Comparison of ENCODE assay signal across 8 mouse cellular contexts in the genomic region with DNA sequence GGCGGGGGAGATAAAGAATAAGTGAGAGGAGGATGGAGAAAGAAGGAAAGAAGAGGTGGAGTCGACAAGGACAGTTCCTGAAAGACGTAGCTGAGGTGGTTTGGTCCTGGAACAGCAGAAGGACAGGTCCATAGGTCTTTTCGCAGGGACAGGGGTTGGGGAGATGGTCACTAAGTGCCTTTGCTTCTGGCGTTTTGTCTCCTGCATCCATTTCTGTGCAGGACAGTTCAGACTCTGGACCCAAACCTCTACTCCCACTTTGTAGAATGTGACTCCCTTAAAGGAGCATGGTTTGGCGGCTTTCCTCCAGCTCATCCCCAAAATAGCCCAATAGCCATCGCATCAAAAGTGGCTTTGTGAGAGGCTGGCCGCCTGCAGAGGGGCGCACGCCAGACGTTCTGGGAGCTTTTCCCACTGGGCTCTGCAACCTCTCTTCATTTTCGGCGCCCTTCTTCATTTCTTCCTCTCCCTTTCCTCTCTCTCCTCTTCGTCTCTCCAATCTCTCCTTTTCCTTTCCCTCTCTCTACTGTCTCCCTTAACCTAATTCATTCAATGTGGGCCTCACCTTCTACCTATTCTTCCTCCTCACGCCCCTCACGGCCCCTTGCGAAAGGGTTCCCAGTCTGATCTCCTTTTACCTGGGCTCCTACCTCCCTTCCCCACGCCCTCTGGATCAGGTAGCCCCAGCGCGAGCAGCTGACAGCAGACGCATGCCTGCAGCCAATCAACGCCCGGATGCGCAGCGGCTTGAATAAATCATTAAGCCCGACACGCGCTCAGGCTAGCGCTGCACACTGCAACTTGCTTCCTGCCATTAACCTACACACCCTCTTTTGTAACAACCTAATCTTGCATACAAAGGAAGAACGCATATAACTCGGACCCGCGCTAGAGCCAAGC. TPM values are rescaled to one million over a fixed set of nuclear protein-coding genes. Genes with fewer than 3 reads are reported as not detected.
DNase-seq lines count a peak whose midpoint lies in the region; ATAC-seq and TF ChIP-seq lines count a peak whose summit lies in the region.

No protein-coding gene starts in this region.

- peaks cover 12% of the 10 kb centered on the region; the same call in 1 of the 2 replicates for H3K27me3 ChIP-seq in hindbrain, embryonic 14.5 days (ENCODE audit: control insufficient read depth, insufficient read depth, low read length)
- H3K27me3 ChIP-seq in thymus, adult 2 months (ENCODE audit: control insufficient read depth, insufficient read depth, low read length): no peaks in the 10 kb centered on the region

- intact Hi-C loops in left cerebral cortex, postnatal 4 days (cut with DNase I): no loop called here

- under 1% methylated on average over 33 of the region's 33 CpGs for WGBS in hindbrain, embryonic 14.5 days
- WGBS in olfactory bulb, adult 2 months: 3% methylated on average over 33 of the region's 33 CpGs
- 5% methylated on average over 33 of the region's 33 CpGs for WGBS in thymus, adult 2 months

- H3K4me2 ChIP-seq in hindbrain, embryonic 14.5 days (replicated peaks): peak overlapping the region; percentile 78

- H3K9ac ChIP-seq in hindbrain, embryonic 14.5 days: peak overlapping the region; percentile 59

- no peaks in the 10 kb centered on the region for H3K36me3 ChIP-seq in hindbrain, embryonic 14.5 days (replicated peaks; ENCODE audit: control insufficient read depth, insufficient read depth)
- no peaks in the 10 kb centered on the region for H3K36me3 ChIP-seq in thymus, adult 2 months (ENCODE audit: control insufficient read depth, insufficient read depth, low read length)

- peak overlapping the region; percentile 64 for H3K27ac ChIP-seq in hindbrain, embryonic 14.5 days
- no peak overlapping the region for H3K27ac ChIP-seq in olfactory bulb, adult 2 months (ENCODE audit: insufficient read depth, low read depth, low read length)
- no peak overlapping the region for H3K27ac ChIP-seq in thymus, adult 2 months (ENCODE audit: control insufficient read depth, insufficient read depth, low read length)

- H3K9me3 ChIP-seq in hindbrain, embryonic 14.5 days (ENCODE audit: control insufficient read depth, low read length): no peaks in the 10 kb centered on the region

- peak; percentile 79 for ATAC-seq in hindbrain, embryonic 14.5 days (ENCODE audit: low FRiP score)
- ATAC-seq in CD4-positive, CD25-positive, alpha-beta regulatory T cell, adult 4 months: no peak

- H3K4me3 ChIP-seq in hindbrain, embryonic 14.5 days (replicated peaks; ENCODE audit: low read length): peak overlapping the region; percentile 37
- H3K4me3 ChIP-seq in olfactory bulb, adult 2 months (ENCODE audit: insufficient read depth, low read depth, low read length): peak overlapping the region; percentile 27
- H3K4me3 ChIP-seq in thymus, adult 2 months (ENCODE audit: control insufficient read depth, insufficient read depth, low read length): no peak overlapping the region

- TF ChIP-seq CTCF in brain, embryonic 14.5 days (IDR thresholded peaks at IDR 0.05; ENCODE audit: borderline replicate concordance, extremely low read depth, insufficient read depth, insufficient read length): no peak
- no peak for TF ChIP-seq CTCF in olfactory bulb, adult 2 months (IDR thresholded peaks at IDR 0.05; ENCODE audit: insufficient read depth, low read depth, low read length)
- TF ChIP-seq CTCF in thymus, adult 2 months (IDR thresholded peaks at IDR 0.05; ENCODE audit: borderline replicate concordance, control insufficient read depth, extremely low read depth, insufficient read depth, low read length, poor library complexity): no peak

- DNase-seq in adrenal gland, postnatal 25 days: peak; percentile 6
- no peak for DNase-seq in adrenal gland, adult 8-10 months
- DNase-seq in brain, embryonic 14.5 days (ENCODE audit: low read depth): peak; percentile 93
- DNase-seq in hindbrain, embryonic 14.5 days (ENCODE audit: low spot score): peak; percentile 77
- peak; percentile 48 for DNase-seq in left cerebral cortex, postnatal 4 days
- no peak for DNase-seq in thymus, adult 2 months

- peaks cover 35% of the 10 kb centered on the region for H3K4me1 ChIP-seq in hindbrain, embryonic 14.5 days (replicated peaks; ENCODE audit: control insufficient read depth, insufficient read depth, low read length)
- peaks cover 18% of the 10 kb centered on the region for H3K4me1 ChIP-seq in olfactory bulb, adult 2 months (ENCODE audit: control insufficient read depth, insufficient read depth, low read length)
- H3K4me1 ChIP-seq in thymus, adult 2 months (replicated peaks; ENCODE audit: control insufficient read depth, insufficient read depth, low read length): no peaks in the 10 kb centered on the region

- TF ChIP-seq POLR2A in brain, embryonic 14.5 days (IDR thresholded peaks at IDR 0.05; ENCODE audit: borderline replicate concordance, extremely low read depth, insufficient read depth, insufficient read length, poor library complexity, severe bottlenecking): no peak
- no peak for TF ChIP-seq POLR2A in olfactory bulb, adult 2 months (IDR thresholded peaks at IDR 0.05; ENCODE audit: insufficient read depth, low read depth, low read length)
- no peak for TF ChIP-seq POLR2A in thymus, adult 2 months (IDR thresholded peaks at IDR 0.05; ENCODE audit: control insufficient read depth, extremely low read depth, insufficient read depth, low read length, poor library complexity)

RNA-seq across cellular contexts. Expression of a gene that starts 7.5 kb away (rescaled TPM):
- 2.0 and 2.5 TPM in 2 replicates for total RNA-seq in adrenal gland, postnatal 25 days (2021)
- 1 to 10 TPM; 1.1 to 2.8 (median 2.0) TPM for total RNA-seq in adrenal gland, adult 8-10 months (2022)
- polyA plus RNA-seq in brain, embryonic 14.5 days (2012; rRNA removed): 46.5 and 48.3 TPM in 2 replicates
- polyA plus RNA-seq in hindbrain, embryonic 14.5 days (2014; fragmentation: Nextera tagmentation; extraction: Ambion mirVana): 9.3 and 13.5 TPM in 2 replicates
- 10 to 100 TPM; 17.1 to 17.9 TPM for total RNA-seq in left cerebral cortex, postnatal 4 days (2021)
- not detected in 2 replicates for polyA plus RNA-seq in olfactory bulb, adult 2 months (2012; ENCODE audit: insufficient read depth, insufficient read length, low replicate concordance, missing spikeins)
- 25.9 and 26.4 TPM in 2 replicates for polyA plus RNA-seq in thymus, adult 2 months (2012; rRNA removed)
- polyA plus RNA-seq in CD4-positive, CD25-positive, alpha-beta regulatory T cell, adult 4 months (2017; shearing (Covaris generic)): not detected

RNA-seq across cellular contexts. Expression of a gene that starts 35.6 kb away (rescaled TPM):
- total RNA-seq in adrenal gland, postnatal 25 days (2021): 4.9 TPM in 1 of 2 replicates, not detected in the other
- under 1 TPM in 2 of 4 experiments, not detected in 2; 0.52 to 0.86 TPM for total RNA-seq in adrenal gland, adult 8-10 months (2022)
- polyA plus RNA-seq in brain, embryonic 14.5 days (2012; rRNA removed): not detected in 2 replicates
- polyA plus RNA-seq in hindbrain, embryonic 14.5 days (2014; fragmentation: Nextera tagmentation; extraction: Ambion mirVana): 0.12 and 0.29 TPM in 2 replicates
- total RNA-seq in left cerebral cortex, postnatal 4 days (2021): not detected
- not detected in 2 replicates for polyA plus RNA-seq in olfactory bulb, adult 2 months (2012; ENCODE audit: insufficient read depth, insufficient read length, low replicate concordance, missing spikeins)
- polyA plus RNA-seq in thymus, adult 2 months (2012; rRNA removed): 0.36 and 0.87 TPM in 2 replicates
- polyA plus RNA-seq in CD4-positive, CD25-positive, alpha-beta regulatory T cell, adult 4 months (2017; shearing (Covaris generic)): not detected

Comparison
In these comparisons a context has a peak if more than half of its experiments do, and no peak if none do; other contexts are left out.
1. DNase-seq: peak in adrenal gland, postnatal 25 days (single experiment), brain, embryonic 14.5 days (single experiment), hindbrain, embryonic 14.5 days (single experiment) and left cerebral cortex, postnatal 4 days (single experiment); none in adrenal gland, adult 8-10 months (single experiment) and thymus, adult 2 months (single experiment).
2. RNA of a gene that starts 7.5 kb away (polyA plus RNA-seq): 46.5 to 48.3 TPM in brain, embryonic 14.5 days, 25.9 to 26.4 TPM in thymus, adult 2 months and 9.3 to 13.5 TPM in hindbrain, embryonic 14.5 days; not detected in olfactory bulb, adult 2 months and not detected in CD4-positive, CD25-positive, alpha-beta regulatory T cell, adult 4 months; every median in the first group is over 10 times any median in the second.